Mouse (Mus musculus): ENCODE measurements at regions not wholly inside any gene's neighbourhood (a gene's known extent, or its start where the extent isn't known, plus 50 kb on each side); places are given as distances from the start of the nearest gene placed in this dataset.

DNA sequence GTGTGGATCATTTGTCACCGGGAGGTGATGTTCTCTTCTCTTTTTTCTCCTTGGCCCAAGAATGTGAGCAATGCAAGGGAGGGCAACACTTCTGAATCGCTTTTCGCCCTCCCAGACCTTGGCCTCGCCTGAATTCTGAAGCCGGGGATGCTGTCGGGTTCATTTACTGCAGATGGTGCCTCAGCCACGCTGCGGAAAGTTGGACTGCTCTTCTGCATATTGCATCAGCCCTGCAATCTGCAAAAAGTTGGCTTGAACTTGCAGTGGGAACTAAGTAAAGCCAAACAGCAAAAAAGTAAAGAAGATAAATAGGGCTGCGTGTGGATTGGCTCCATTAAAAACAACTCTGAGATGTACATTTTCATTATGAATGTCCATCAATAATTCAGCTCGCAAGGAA, 55.9 kb upstream of the Dok5 start:
- DNase-seq: peak in 1 of 2 experiments; percentile 26

DNA sequence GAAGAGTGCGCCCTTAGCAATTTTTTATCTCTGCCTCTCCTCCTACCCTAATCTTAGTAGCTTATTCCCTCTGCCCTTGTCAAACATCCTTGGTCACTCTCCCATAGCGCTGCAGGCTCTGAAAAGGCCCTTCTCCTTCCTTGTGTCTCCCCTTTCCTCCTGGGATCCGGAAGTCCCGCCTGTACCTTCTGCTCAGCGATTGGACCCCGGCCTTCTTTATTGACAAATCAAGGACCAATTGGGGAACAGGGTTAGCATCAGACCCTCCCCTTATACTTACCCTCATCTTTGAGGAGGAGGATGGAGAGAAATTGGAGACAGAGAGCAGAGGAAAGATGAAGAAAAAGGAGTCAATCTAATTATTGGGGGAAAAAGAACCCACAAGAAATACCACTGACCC, 57.9 kb upstream of the Dok5 start:
- DNase-seq: no peak

DNA sequence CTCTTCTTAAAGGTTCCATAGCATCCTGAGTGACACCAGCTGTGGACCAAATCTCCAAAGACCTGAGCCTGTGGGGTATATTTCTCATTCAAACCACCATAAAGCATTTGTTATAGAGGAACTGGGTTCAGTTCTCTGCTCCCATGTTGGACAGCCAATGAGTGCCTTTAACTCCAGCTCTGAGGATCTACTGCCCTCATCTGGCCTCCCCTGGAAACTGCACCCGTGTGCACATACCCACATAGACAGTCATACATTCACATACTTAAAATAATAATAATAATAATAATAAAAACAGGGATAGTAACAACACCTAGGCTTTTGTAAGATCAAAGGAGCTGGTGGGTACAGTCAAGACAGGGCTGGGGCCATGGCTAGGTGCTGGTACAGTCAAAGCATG, 58.8 kb upstream of the Dok5 start:
- DNase-seq: no peak

DNA sequence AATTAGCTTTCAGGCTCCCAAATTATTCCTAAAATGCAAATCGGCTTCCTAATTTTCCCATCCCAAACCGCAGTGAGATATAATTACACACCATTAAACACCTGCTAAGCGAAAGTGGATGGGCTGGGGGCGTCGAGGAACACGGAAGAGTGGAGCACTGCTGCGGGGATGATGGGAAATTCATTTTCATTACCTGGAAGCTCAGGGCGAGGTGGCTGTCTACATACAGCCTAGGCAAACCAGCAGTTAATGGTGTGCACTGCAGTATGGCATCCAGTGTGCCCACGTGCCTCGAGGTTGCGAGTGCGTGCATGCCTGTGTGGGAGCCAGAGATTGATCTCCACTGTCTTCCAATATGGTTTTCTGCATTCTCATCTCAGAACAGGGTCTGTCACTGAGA, 62.6 kb upstream of the Dok5 start:
- DNase-seq: no peak

DNA sequence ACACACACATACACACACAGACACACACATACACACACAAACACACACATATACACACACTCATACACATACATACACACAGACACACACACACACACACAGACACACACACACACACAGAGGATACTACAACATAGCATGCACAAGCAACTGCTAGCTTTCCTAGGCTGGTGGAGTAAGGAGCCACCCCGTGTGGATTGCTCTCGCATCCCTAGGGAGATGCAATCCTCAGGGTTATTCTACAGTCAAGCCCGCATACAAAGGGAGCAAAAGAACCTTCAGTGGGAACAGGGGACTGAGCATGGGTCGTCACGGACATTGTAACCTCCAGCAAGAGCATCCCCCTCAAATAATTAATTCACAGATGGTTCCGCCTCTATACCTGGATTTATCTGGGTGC, 63.1 kb upstream of the Dok5 start:
- no peak for DNase-seq

DNA sequence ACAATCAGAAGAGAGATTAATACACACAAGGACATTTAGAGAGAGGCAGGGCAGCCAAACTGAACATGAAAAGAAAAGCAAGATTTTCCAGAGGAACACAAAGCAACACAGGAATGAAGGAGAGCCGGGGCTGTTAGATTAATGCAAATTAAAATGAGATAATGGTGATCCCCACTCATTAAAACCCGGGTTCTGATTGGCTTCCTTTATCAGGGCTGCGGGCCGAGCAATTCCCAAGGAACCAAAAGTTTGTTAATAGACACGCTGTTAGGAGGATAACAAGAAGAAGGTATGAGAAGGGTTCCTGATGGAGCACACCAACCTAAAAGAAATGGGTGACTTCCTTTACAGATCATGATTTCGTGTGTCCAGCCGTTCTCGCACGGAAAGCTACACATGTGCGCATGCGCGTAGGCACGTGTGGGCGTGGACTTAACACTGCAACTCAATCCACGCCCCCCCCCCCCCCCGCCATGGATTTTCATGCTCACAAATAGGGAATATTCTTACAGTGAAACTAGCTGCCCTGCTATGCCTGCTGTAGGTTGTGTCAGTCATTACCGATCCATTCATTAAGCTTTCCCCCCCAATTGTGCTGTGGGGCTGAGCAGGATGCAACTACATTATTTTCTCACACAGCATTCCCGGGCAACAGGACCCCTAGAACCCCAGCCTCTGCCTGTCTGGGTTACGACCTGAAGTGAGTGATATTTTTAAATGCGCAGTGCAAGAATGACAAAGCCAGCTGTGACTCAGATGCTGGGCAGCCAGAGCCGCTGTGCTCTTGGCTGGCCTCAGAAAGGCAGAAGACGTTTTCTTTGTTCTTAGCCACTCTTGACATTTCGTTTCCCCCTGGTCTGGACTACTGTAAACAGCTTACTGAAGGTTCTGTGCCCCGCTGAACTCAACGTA, 60.5 kb upstream of the 4930470P17Rik start:
- DNase-seq: peak in 1 of 2 experiments; percentile 33

DNA sequence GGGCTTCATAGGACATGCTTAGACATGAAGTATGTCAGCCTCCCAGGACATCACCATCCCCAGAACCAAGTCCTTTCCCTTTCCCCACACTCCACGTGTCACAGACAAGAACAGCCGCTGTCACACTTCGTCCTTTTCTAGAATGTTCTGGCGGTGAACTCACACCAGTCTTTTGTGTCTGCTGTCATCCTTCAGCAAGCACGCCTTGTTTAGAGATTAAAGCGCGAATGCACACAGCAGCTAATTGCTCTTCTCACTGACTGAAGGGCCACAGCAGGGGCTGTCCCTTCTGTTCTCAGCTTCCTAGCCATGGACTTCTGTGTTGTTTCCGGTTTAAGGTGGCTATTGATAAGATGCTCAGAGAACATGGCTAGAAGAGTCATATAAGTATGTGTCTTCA, 57.5 kb upstream of the 4930470P17Rik start:
- DNase-seq: no peak

DNA sequence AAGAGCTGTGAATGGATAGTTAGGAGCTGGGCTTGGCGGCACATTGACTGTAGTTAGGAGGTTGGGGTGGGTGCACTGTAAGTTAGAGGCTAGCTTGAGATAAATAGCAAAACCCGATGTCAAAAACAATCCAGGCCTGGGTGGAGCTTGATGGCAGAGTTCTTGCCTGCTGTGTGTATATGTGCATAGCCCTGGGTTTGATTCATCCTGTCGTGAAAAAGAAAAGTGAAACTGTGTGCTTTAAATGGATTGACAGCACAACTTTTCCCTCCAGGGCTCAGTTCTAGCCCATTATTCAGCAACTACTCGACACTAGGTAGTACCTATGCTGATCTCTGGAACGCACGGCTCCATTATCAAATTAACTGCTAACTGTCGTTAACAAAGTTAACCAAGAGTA, 56.7 kb upstream of the 4930470P17Rik start:
- DNase-seq: no peak

DNA sequence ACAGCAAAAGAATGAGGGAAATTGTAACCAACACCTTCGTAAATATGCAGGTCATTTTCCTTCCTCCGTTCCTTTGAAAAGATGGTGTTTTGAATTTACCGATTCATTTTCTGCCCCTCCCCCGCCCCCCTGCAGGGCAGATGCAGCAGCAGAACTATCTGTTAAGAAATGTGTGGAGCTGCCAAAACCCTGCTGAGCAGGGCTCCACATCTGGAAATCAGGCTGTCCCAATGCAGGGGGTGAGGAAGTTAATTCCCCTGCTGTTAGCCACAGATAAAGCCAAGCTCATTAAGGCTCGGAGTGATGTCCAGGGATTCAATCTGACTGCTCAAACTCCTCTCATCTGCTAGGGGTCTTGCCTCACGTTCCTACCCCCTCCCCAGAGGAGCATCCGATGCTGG, 56.0 kb upstream of the 4930470P17Rik start:
- DNase-seq: no peak

DNA sequence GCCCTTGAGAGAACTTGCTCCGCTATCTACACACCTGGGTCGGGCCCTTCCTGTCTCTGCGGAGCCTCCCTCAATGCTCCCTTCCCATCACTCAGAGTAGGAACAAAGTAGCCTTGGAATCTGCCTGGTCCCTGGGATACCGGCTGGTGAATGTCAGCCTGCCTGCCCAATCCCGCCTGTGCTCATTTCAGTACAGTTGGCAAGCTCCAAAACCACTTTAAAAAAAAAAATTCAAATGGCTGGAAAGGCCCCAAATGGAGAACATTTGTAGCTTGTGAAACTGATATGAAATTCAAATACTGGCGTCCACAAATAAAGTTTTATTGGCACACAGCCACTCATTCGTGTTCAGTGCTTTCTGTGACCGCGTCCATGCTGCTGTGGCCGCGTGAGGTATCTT, 50.3 kb upstream of the 4930470P17Rik start:
- DNase-seq: peak in 1 of 2 experiments; percentile 40
